Mouse (Mus musculus) limb, embryonic 12.5 days (tissue): ENCODE measurements around the gene Lrrc74b. TPM values are rescaled to one million over a fixed set of nuclear protein-coding genes. Genes with fewer than 3 reads are reported as not detected.

Experiments used
- ATAC-seq: fragments of 200-750 bp; cut with Nextera tagmentation; 2 replicates; pipeline ENCODE4 v1.8.0; 2017; ENCODE audit warnings: low read depth, moderate TSS enrichment; ENCODE audit not compliant: insufficient number of reproducible peaks, insufficient read depth, low FRiP score, low TSS enrichment
- H3K27ac ChIP-seq: fragments of 300-500 bp; sonication (generic); 2 replicates; pipeline ENCODE4 v1.5.1; 2016; ENCODE audit warnings: mild to moderate bottlenecking, moderate library complexity
- H3K27me3 ChIP-seq: fragments of 300-500 bp; sonication (generic); 2 replicates; pipeline ENCODE4 v1.6.1; 2016; ENCODE audit warnings: mild to moderate bottlenecking, moderate library complexity
- H3K36me3 ChIP-seq: fragments of 300-500 bp; sonication (generic); 2 replicates; pipeline ENCODE4 v1.6.1; 2016; ENCODE audit warnings: mild to moderate bottlenecking, moderate library complexity
- H3K4me1 ChIP-seq: fragments of 300-500 bp; sonication (generic); replicated peaks from 2 replicates; pipeline ENCODE4 v1.6.1; 2016
- H3K4me2 ChIP-seq: fragments of 300-500 bp; sonication (generic); 2 replicates; pipeline ENCODE4 v1.6.1; 2016; ENCODE audit warnings: mild to moderate bottlenecking, moderate library complexity
- H3K4me3 ChIP-seq: fragments of 300-500 bp; sonication (generic); replicated peaks from 2 replicates; pipeline ENCODE4 v1.5.1; 2016; ENCODE audit warnings: mild to moderate bottlenecking
- H3K9ac ChIP-seq: fragments of 300-500 bp; sonication (generic); replicated peaks from 2 replicates; pipeline ENCODE4 v1.6.1; 2016; ENCODE audit warnings: mild to moderate bottlenecking, moderate library complexity
- H3K9me3 ChIP-seq: fragments of 300-500 bp; sonication (generic); 2 replicates; pipeline ENCODE4 v1.6.1; 2016; ENCODE audit warnings: mild to moderate bottlenecking, moderate library complexity
- WGBS: fragments of 180-500 bp; shearing (Covaris S2); methylation state at CpG from one replicate; pipeline ENCODE4 v1.1.7; 2016; 5-methylcytosine and 5-hydroxymethylcytosine counted together
- polyA plus RNA-seq: library from polyadenylated mRNA; unstranded; fragments of >200 nt; fragmentation: Nextera tagmentation; extraction: Ambion mirVana; gene quantifications from 2 replicates; pipeline ENCODE4 v1.2.1, GENCODE M21; 2016

Gene Lrrc74b
- polyA plus RNA-seq, 1 experiment from 2014 or later, result not detected

DNA sequence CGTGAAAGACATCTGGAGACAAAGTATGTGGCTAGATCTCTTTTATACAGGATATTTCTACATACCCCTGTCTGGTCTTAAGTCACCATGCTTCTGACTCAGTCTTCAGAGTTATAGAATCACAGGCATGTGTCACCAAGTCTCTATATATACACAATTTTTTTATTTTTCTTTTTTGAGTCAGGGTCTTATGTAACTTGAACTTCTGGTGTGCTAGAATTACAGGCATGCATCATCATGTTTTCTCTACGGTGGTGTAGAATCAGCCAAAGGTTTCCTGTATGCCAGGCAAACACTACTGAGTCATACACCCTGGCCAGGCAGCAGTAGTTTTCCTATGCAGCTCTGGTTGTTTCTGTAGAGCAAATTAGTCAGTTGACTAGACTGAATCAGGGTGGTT is 18.4 kb downstream of the Lrrc74b start:
- Histone ChIP-seq H3K9ac (no peak overlapping the region), H3K4me3 (no peak overlapping the region)
- no peak for ATAC-seq

DNA sequence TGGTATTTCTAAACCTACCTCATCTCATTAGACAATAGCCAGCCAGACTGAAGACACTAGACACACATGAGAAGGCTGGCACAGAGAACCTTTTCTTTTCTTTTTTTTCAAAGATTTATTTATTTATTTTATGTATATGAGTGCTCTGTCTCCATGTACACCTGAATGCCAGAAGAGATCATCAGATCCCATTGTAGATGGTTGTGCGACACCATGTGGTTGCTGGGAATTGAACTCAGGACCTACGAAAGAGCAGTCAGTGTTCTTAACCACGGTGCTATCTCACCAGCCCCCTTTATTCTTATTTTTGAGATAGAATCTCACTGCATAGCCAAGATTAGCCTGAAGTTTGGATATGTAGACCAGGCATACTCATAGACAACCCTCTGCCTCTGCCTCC is 24.5 kb downstream of the Lrrc74b start:
- Histone ChIP-seq H3K9ac (no peak overlapping the region), H3K27ac (no peak overlapping the region), H3K27me3 (peaks cover 11% of the 10 kb centered on the region), H3K4me2 (no peak overlapping the region), H3K9me3 (no peaks in the 10 kb centered on the region), H3K4me3 (no peak overlapping the region), H3K4me1 (peaks cover 6% of the 10 kb centered on the region), H3K36me3 (no peaks in the 10 kb centered on the region)
- no peak for ATAC-seq
- 86% methylated on average over 3 of the region's 3 CpGs for WGBS

More for the DNA sequence above, 18.4 kb downstream of the Lrrc74b start:
- 79% methylated on average over 2 of the region's 2 CpGs for WGBS
- Histone ChIP-seq H3K4me1 (no peaks in the 10 kb centered on the region), H3K9me3 (peaks cover 3% of the 10 kb centered on the region; the same call in 1 of the 2 replicates), H3K27me3 (peaks cover 11% of the 10 kb centered on the region), H3K4me2 (no peak overlapping the region), H3K27ac (no peak overlapping the region), H3K36me3 (no peaks in the 10 kb centered on the region)

GRCm38 (mm10) chr16:17532676-17533329 is 28.2 kb downstream of the Lrrc74b start:
- ATAC-seq, result no peak
- WGBS, result 66% methylated on average over 14 of the region's 14 CpGs
- Histone ChIP-seq H3K27me3 (no peaks in the 10 kb centered on the region), H3K4me2 (no peak overlapping the region), H3K36me3 (peaks cover 20% of the 10 kb centered on the region), H3K9ac (no peak overlapping the region), H3K4me1 (peaks cover 22% of the 10 kb centered on the region), H3K27ac (no peak overlapping the region), H3K9me3 (no peaks in the 10 kb centered on the region), H3K4me3 (no peak overlapping the region)

DNA sequence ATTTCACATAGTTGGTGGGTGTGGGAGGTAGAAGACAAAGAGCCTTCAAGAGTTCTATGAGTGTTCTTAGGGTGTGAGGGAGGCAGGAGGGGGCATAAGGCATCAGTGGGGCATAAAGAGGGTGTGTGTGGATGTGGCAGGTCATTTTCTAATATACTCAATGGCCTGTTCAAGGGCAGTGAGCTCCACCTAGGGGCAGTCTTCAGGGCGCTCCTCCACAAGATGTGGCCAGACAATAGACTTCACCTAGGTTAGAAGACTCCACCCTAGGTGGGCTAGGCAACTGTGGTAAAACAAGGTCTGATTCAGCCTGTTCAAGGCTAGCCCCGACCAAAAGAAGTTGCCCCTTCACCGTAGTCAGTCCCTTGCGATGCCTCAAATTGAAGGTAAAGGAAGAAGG is 28.8 kb downstream of the Lrrc74b start:
- no peak overlapping the region for H3K9ac ChIP-seq
- H3K9me3 ChIP-seq, result no peaks in the 10 kb centered on the region
- WGBS, result 56% methylated on average over 4 of the region's 4 CpGs
- peaks cover 22% of the 10 kb centered on the region for H3K4me1 ChIP-seq
- H3K27ac ChIP-seq, result no peak overlapping the region
- H3K4me3 ChIP-seq, result peak overlapping the region; percentile 68; the same call in 1 of the 2 replicates
- H3K27me3 ChIP-seq, result no peaks in the 10 kb centered on the region
- peak overlapping the region; percentile 81; the same call in 1 of the 2 replicates for H3K4me2 ChIP-seq
- no peak for ATAC-seq
- peaks cover 26% of the 10 kb centered on the region for H3K36me3 ChIP-seq

- peaks cover 22% of the 10 kb centered on the region for H3K4me1 ChIP-seq
- peak within 1 kb of the TSS; percentile 87 for H3K9ac ChIP-seq
- no peaks in the 10 kb centered on the region for H3K9me3 ChIP-seq
- peak; percentile 96 for ATAC-seq
- no peaks in the 10 kb centered on the region for H3K27me3 ChIP-seq
- peaks cover 41% of the 10 kb centered on the region for H3K36me3 ChIP-seq
- WGBS, result under 1% methylated on average over 66 of the region's 67 CpGs
- peak within 1 kb of the TSS; percentile 68 for H3K4me3 ChIP-seq
- peak within 1 kb of the TSS; percentile 81 for H3K4me2 ChIP-seq
- H3K27ac ChIP-seq, result peak within 1 kb of the TSS; percentile 95
These were observed 30.3 kb downstream of the Lrrc74b start, which contains the start of gene Thap7 for GRCm38 (mm10) chr16:17530640-17531288. Gene Thap7, minus strand, starts transcription at chr16:17531136.

DNA sequence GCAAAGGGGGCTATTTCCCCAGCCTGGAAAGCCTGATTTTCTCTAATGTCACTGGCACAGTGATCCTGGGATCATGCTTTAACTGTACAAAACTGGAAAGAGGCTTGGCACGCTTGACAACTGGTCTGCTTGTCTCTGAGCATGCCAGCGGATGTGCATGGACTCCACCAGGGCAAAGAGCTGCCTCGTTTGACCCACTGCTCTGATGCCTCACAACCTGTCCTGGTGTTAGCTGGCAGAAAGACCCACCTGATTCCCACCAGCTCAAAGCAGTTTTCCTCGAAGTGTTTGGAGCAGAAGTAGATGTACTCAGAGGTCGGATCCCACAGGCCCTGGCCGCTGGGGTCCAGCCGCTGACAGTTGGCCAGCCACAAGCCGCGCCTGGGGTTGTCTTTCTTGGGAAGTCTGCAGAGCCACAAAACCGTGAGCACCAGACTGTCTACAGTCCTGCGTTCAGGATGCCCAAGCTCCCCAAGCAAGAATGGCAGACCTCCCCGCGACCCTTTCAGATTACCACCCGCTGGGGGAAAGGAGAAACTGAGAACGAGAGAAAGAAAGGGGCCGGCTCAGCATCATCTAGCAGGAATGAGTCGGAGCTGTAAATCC is 31.0 kb downstream of the Lrrc74b start:
- Histone ChIP-seq H3K9ac (peak overlapping the region; percentile 87), H3K4me3 (peak overlapping the region; percentile 68), H3K4me1 (peaks cover 22% of the 10 kb centered on the region), H3K4me2 (peak overlapping the region; percentile 81), H3K9me3 (no peaks in the 10 kb centered on the region), H3K27me3 (no peaks in the 10 kb centered on the region), H3K27ac (peak overlapping the region; percentile 95), H3K36me3 (peaks cover 47% of the 10 kb centered on the region)
- no peak for ATAC-seq
- WGBS, result 17% methylated on average over 17 of the region's 17 CpGs

- Histone ChIP-seq H3K4me2 (no peak overlapping the region), H3K4me1 (peaks cover 22% of the 10 kb centered on the region), H3K27me3 (no peaks in the 10 kb centered on the region), H3K4me3 (no peak overlapping the region), H3K27ac (no peak overlapping the region), H3K9ac (no peak overlapping the region), H3K9me3 (no peaks in the 10 kb centered on the region), H3K36me3 (peaks cover 64% of the 10 kb centered on the region)
- WGBS, result 87% methylated on average over 13 of the region's 13 CpGs
- no peak for ATAC-seq
These were observed 32.8 kb downstream of the Lrrc74b start for GRCm38 (mm10) chr16:17528276-17528675.

DNA sequence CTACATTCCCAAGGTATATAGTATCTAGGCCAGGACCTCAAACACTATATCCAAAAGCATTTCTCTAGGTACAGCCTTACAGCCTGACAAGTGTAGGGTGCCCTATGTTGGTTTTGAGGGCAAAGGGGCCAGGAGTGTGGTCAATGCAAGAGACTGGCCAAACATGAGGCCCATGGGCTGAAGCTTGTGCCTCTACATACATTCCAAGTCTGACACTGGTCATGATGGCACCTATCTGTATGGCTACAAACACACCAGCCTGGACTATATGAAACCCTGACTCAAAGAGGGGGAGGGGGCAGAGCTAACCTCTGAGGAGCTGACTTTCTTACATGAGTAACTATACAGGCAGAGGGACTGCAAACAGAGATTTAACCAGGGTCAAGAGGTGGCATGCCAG is 33.4 kb downstream of the Lrrc74b start:
- Histone ChIP-seq H3K9me3 (no peaks in the 10 kb centered on the region), H3K27ac (no peak overlapping the region), H3K4me1 (peaks cover 22% of the 10 kb centered on the region), H3K27me3 (no peaks in the 10 kb centered on the region), H3K36me3 (peaks cover 70% of the 10 kb centered on the region), H3K4me3 (no peak overlapping the region), H3K4me2 (no peak overlapping the region), H3K9ac (no peak overlapping the region)
- ATAC-seq, result no peak

GRCm38 (mm10) chr16:17526223-17526622 is 34.8 kb downstream of the Lrrc74b start:
- no peak overlapping the region for H3K27ac ChIP-seq
- 94% methylated on average over 6 of the region's 6 CpGs for WGBS
- H3K9me3 ChIP-seq, result no peaks in the 10 kb centered on the region
- H3K27me3 ChIP-seq, result no peaks in the 10 kb centered on the region
- H3K4me2 ChIP-seq, result no peak overlapping the region
- no peak for ATAC-seq
- no peak overlapping the region for H3K9ac ChIP-seq
- peaks cover 84% of the 10 kb centered on the region for H3K36me3 ChIP-seq
- peaks cover 14% of the 10 kb centered on the region for H3K4me1 ChIP-seq
- H3K4me3 ChIP-seq, result no peak overlapping the region

- Histone ChIP-seq H3K4me2 (no peak overlapping the region), H3K9me3 (no peaks in the 10 kb centered on the region), H3K4me3 (no peak overlapping the region), H3K27ac (no peak overlapping the region), H3K27me3 (no peaks in the 10 kb centered on the region), H3K4me1 (peaks cover 14% of the 10 kb centered on the region), H3K36me3 (peaks cover 91% of the 10 kb centered on the region), H3K9ac (no peak overlapping the region)
- WGBS, result 82% methylated on average over 3 of the region's 3 CpGs
- no peak for ATAC-seq
These were observed 35.5 kb downstream of the Lrrc74b start for GRCm38 (mm10) chr16:17525524-17525923.

GRCm38 (mm10) chr16:17524156-17524555 is 36.9 kb downstream of the Lrrc74b start:
- no peak overlapping the region for H3K27ac ChIP-seq
- H3K27me3 ChIP-seq, result no peaks in the 10 kb centered on the region
- H3K9me3 ChIP-seq, result no peaks in the 10 kb centered on the region
- H3K9ac ChIP-seq, result no peak overlapping the region
- peaks cover 98% of the 10 kb centered on the region for H3K36me3 ChIP-seq
- no peak overlapping the region for H3K4me3 ChIP-seq
- no peak for ATAC-seq
- no peak overlapping the region for H3K4me2 ChIP-seq
- WGBS, result 90% methylated on average over 11 of the region's 11 CpGs
- H3K4me1 ChIP-seq, result 0 out of 2 replicates have a peak, but pooled peaks cover 4% of the 10 kb centered on the region
